Mouse (Mus musculus) T-helper 1 cell (primary cell): ENCODE results near the gene Vtcn1.

Experiments
- in situ Hi-C: fragments of 300-600 bp; cut with MboI, MseI; formaldehyde crosslinking; loops from one replicate; pipeline ENCODE4 v1.15.1; 2025; ENCODE audit warnings: high pct_unique_total_duplicates

The Vtcn1 gene

GRCm38 (mm10) chr3:100856050-100856815, 31.0 kb downstream of the Vtcn1 start:
- in situ Hi-C loops, result no loop called here

GRCm38 (mm10) chr3:100857139-100857538, 31.9 kb downstream of the Vtcn1 start:
- in situ Hi-C loops, result no loop called here

- in situ Hi-C loops, result no loop called here
These were observed 33.2 kb downstream of the Vtcn1 start for GRCm38 (mm10) chr3:100858334-100859002.

- in situ Hi-C loops, result no loop called here
These were observed 36.3 kb downstream of the Vtcn1 start for GRCm38 (mm10) chr3:100861307-100862303.

- in situ Hi-C loops, result no loop called here
These were observed 41.7 kb downstream of the Vtcn1 start for GRCm38 (mm10) chr3:100866946-100867345.

- in situ Hi-C loops, result loop anchor here (5.0 kb wide), 1 partner anchor 660 kb away; no protein-coding TSS in a partner anchor
These were observed 51.8 kb downstream of the Vtcn1 start for GRCm38 (mm10) chr3:100877057-100877456.

- in situ Hi-C loops, result no loop called here
These were observed 56.1 kb downstream of the Vtcn1 start for GRCm38 (mm10) chr3:100881403-100881802.

GRCm38 (mm10) chr3:100881843-100882634, 56.8 kb downstream of the Vtcn1 start:
- in situ Hi-C loops, result no loop called here

GRCm38 (mm10) chr3:100889234-100889633, 64.0 kb downstream of the Vtcn1 start:
- in situ Hi-C loops, result no loop called here

- in situ Hi-C loops, result no loop called here
These were observed 65.1 kb downstream of the Vtcn1 start for GRCm38 (mm10) chr3:100890406-100890805.

GRCm38 (mm10) chr3:100892383-100893335, 67.4 kb downstream of the Vtcn1 start:
- in situ Hi-C loops, result no loop called here

- in situ Hi-C loops, result no loop called here
These were observed 70.2 kb downstream of the Vtcn1 start for GRCm38 (mm10) chr3:100895500-100895899.

GRCm38 (mm10) chr3:100906128-100906527, 80.9 kb downstream of the Vtcn1 start:
- in situ Hi-C loops, result no loop called here

- in situ Hi-C loops, result no loop called here
These were observed 81.7 kb downstream of the Vtcn1 start for GRCm38 (mm10) chr3:100906916-100907315.

- in situ Hi-C loops, result no loop called here
These were observed 83.3 kb downstream of the Vtcn1 start for GRCm38 (mm10) chr3:100908594-100908993.

- in situ Hi-C loops, result no loop called here
These were observed 85.4 kb downstream of the Vtcn1 start for GRCm38 (mm10) chr3:100910621-100911020.

- in situ Hi-C loops, result no loop called here
These were observed 85.8 kb downstream of the Vtcn1 start for GRCm38 (mm10) chr3:100911026-100911425.

- in situ Hi-C loops, result no loop called here
These were observed 86.4 kb downstream of the Vtcn1 start for GRCm38 (mm10) chr3:100911498-100912213.

GRCm38 (mm10) chr3:100916844-100917243, 91.6 kb downstream of the Vtcn1 start:
- in situ Hi-C loops, result no loop called here
